Mouse (Mus musculus) lung, embryonic 14.5 days (tissue): ENCODE measurements around the gene Gm47841. TPM values are rescaled to one million over a fixed set of nuclear protein-coding genes. Genes with fewer than 3 reads are reported as not detected.
A peak's percentile ranks its signal among the peaks of the same experiment; 100 is the strongest.

ENCODE experiments used
- ATAC-seq: fragments of 200-750 bp; cut with Nextera tagmentation; 2 replicates; pipeline ENCODE4 v1.8.0; 2017; ENCODE audit warnings: mild to moderate bottlenecking, moderate TSS enrichment, moderate library complexity; ENCODE audit not compliant: insufficient read depth
- DNase-seq: peaks from one replicate; pipeline ENCODE4 v3.0.0-alpha.2; 2015
- H3K27ac ChIP-seq: fragments of 300-500 bp; sonication (generic); 2 replicates; pipeline ENCODE4 v1.5.1; 2014; ENCODE audit warnings: low read depth, mild to moderate bottlenecking, moderate library complexity
- H3K27me3 ChIP-seq: fragments of 300-500 bp; sonication (generic); 2 replicates; pipeline ENCODE4 v1.6.1; 2014; ENCODE audit warnings: low read length, control low read depth; ENCODE audit not compliant: insufficient read depth
- H3K36me3 ChIP-seq: fragments of 300-500 bp; sonication (generic); 2 replicates; pipeline ENCODE4 v1.6.1; 2014; ENCODE audit warnings: control low read depth; ENCODE audit not compliant: insufficient read depth
- H3K4me1 ChIP-seq: fragments of 300-500 bp; sonication (generic); 2 replicates; pipeline ENCODE4 v1.6.1; 2014; ENCODE audit warnings: antibody characterized with exemption, control low read depth; ENCODE audit not compliant: insufficient read depth
- H3K4me2 ChIP-seq: fragments of 300-500 bp; sonication (generic); 2 replicates; pipeline ENCODE4 v1.6.1; 2014; ENCODE audit warnings: mild to moderate bottlenecking
- H3K4me3 ChIP-seq: fragments of 300-500 bp; sonication (generic); 2 replicates; pipeline ENCODE4 v1.5.1; 2014; ENCODE audit warnings: low read depth, low read length
- H3K9ac ChIP-seq: fragments of 300-500 bp; sonication (generic); 2 replicates; pipeline ENCODE4 v1.6.1; 2014
- H3K9me3 ChIP-seq: fragments of 300-500 bp; sonication (generic); 2 replicates; pipeline ENCODE4 v1.6.1; 2016; ENCODE audit warnings: low read depth, low read length, control low read depth
- CTCF ChIP-seq: IDR thresholded peaks from 2 replicates; pipeline ENCODE4 v1.5.1; 2016; ENCODE audit warnings: antibody characterized with exemption, low read depth
- WGBS: fragments of 180-500 bp; shearing (Covaris S2); extraction: QIAGEN DNeasy Blood & Tissue Kit; methylation state at CpG from one replicate; pipeline ENCODE4 v1.1.7; 2014; 5-methylcytosine and 5-hydroxymethylcytosine counted together
- polyA plus RNA-seq: library from polyadenylated mRNA; unstranded; fragments of >200 nt; fragmentation: Nextera tagmentation; extraction: Ambion mirVana; gene quantifications from 2 replicates; pipeline ENCODE4 v1.2.1, GENCODE M21; 2014

Gene Gm47841
- polyA plus RNA-seq, 1 experiment from 2014 or later, result not detected

DNA sequence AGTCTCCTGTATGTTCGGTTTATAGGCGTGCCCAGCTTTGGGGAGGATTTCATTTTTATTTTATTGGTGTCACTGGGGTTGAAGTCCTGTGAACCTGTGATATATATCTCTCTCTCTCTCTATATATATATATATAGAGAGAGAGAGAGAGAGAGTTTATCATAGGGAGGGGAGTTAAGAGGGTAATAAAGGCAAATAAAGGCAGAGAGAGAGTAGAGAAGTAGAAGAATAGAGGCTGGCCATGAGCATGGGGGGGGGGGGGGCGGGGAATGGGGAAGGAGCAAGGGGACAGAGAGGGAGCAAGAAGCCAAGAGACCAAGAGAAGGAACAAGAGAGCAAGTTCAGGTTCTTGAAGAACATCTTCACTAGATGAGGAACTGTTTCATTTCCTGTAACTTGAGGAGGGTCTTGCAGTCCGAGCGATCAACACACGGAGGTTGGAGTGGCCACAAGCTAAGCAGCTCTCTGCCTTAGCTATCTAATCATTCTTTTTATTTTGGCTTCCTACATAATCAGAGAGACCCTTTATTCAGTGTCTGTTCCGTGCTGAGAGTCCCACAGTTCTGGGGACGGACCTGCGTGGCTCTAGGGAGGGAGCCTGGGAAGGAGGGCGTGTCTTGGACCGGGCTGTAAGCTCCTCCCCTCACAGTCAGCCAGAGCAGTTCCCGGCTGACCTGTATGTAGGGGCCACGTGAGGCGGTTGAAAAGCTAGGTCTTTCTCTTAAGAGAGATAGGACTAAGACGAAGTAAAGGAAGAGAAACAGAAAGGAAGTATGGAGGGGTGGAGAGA lies 40.8 kb downstream of the Gm47841 start:
- H3K9ac ChIP-seq, result peak overlapping the region; percentile 13
- peak overlapping the region; percentile 37 for H3K4me3 ChIP-seq
- 0 out of 2 replicates have a peak, but pooled peaks cover 4% of the 10 kb centered on the region for H3K27me3 ChIP-seq
- peak overlapping the region; percentile 60 for H3K4me2 ChIP-seq
- WGBS, result 13% methylated on average over 14 of the region's 15 CpGs
- peak; percentile 75 for DNase-seq
- 0 out of 2 replicates have a peak, but pooled peaks cover 3% of the 10 kb centered on the region for H3K4me1 ChIP-seq
- ATAC-seq, result peak; percentile 92
- H3K27ac ChIP-seq, result no peak overlapping the region
- no peak for TF ChIP-seq CTCF
- no peaks in the 10 kb centered on the region for H3K36me3 ChIP-seq
- H3K9me3 ChIP-seq, result no peaks in the 10 kb centered on the region

- H3K9me3 ChIP-seq, result no peaks in the 10 kb centered on the region
- WGBS, result 81% methylated on average over 8 of the region's 8 CpGs
- DNase-seq (no peak), ATAC-seq (no peak)
- no peak overlapping the region for H3K27ac ChIP-seq
- TF ChIP-seq CTCF, result no peak
- H3K4me1 ChIP-seq, result 0 out of 2 replicates have a peak, but pooled peaks cover 3% of the 10 kb centered on the region
- no peak overlapping the region for H3K9ac ChIP-seq
- no peak overlapping the region for H3K4me3 ChIP-seq
- no peak overlapping the region for H3K4me2 ChIP-seq
- no peaks in the 10 kb centered on the region for H3K36me3 ChIP-seq
- H3K27me3 ChIP-seq, result 0 out of 2 replicates have a peak, but pooled peaks cover 4% of the 10 kb centered on the region
Measured at GRCm38 (mm10) chr15:101005717-101006116, 41.5 kb downstream of the Gm47841 start.

- Histone ChIP-seq H3K4me2 (no peak overlapping the region), H3K36me3 (no peaks in the 10 kb centered on the region), H3K9me3 (no peaks in the 10 kb centered on the region), H3K9ac (no peak overlapping the region), H3K27me3 (0 out of 2 replicates have a peak, but pooled peaks cover 4% of the 10 kb centered on the region), H3K27ac (no peak overlapping the region), H3K4me3 (no peak overlapping the region), H3K4me1 (0 out of 2 replicates have a peak, but pooled peaks cover 3% of the 10 kb centered on the region)
- ATAC-seq (no peak), DNase-seq (no peak)
- 69% methylated on average over 3 of the region's 3 CpGs for WGBS
- TF ChIP-seq CTCF, result no peak
Measured at GRCm38 (mm10) chr15:101004538-101004937, 42.7 kb downstream of the Gm47841 start.

DNA sequence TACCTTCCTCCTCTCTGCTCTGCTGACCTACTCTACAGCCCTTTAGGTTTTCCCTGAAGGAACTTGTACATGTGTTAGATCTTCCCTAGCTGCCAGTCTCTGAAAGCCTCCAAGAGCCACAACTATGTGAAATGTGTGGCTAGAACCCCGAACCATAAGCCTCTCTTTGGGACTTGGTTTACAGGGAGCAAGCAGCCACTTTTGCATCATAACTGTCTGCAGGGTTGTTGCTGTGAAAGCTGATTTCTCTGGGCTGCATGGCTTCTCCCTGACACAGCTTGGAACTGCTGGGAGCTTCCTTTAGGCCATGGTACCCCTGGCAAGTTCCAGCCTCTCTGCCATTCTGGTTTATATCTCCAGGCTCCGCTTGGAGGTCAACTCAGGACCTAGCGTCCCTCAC lies 44.7 kb downstream of the Gm47841 start:
- Histone ChIP-seq H3K9ac (no peak overlapping the region), H3K27me3 (0 out of 2 replicates have a peak, but pooled peaks cover 4% of the 10 kb centered on the region), H3K36me3 (no peaks in the 10 kb centered on the region), H3K27ac (no peak overlapping the region), H3K4me3 (no peak overlapping the region), H3K4me2 (no peak overlapping the region), H3K4me1 (0 out of 2 replicates have a peak, but pooled peaks cover 3% of the 10 kb centered on the region), H3K9me3 (no peaks in the 10 kb centered on the region)
- DNase-seq, result no peak
- ATAC-seq, result no peak
- TF ChIP-seq CTCF, result no peak
- 88% methylated on average over 3 of the region's 3 CpGs for WGBS

- WGBS, result 94% methylated on average over 1 of the region's 1 CpGs
- no peak overlapping the region for H3K27ac ChIP-seq
- H3K4me1 ChIP-seq, result no peaks in the 10 kb centered on the region
- no peak overlapping the region for H3K4me2 ChIP-seq
- no peak overlapping the region for H3K9ac ChIP-seq
- H3K9me3 ChIP-seq, result no peaks in the 10 kb centered on the region
- no peaks in the 10 kb centered on the region for H3K36me3 ChIP-seq
- no peak overlapping the region for H3K4me3 ChIP-seq
- no peaks in the 10 kb centered on the region for H3K27me3 ChIP-seq
- TF ChIP-seq CTCF, result no peak
- DNase-seq (no peak), ATAC-seq (no peak)
Measured at GRCm38 (mm10) chr15:101001685-101002084, 45.5 kb downstream of the Gm47841 start.

- TF ChIP-seq CTCF, result peak; percentile 74
- ATAC-seq, result no peak
- Histone ChIP-seq H3K27ac (no peak overlapping the region), H3K9ac (no peak overlapping the region), H3K4me1 (no peaks in the 10 kb centered on the region), H3K4me3 (no peak overlapping the region), H3K4me2 (no peak overlapping the region), H3K9me3 (no peaks in the 10 kb centered on the region), H3K27me3 (no peaks in the 10 kb centered on the region), H3K36me3 (no peaks in the 10 kb centered on the region)
- DNase-seq, result peak; percentile 80
- WGBS, result 24% methylated on average over 4 of the region's 4 CpGs
Measured at GRCm38 (mm10) chr15:100997090-100997489, 50.1 kb downstream of the Gm47841 start.

Other genes starting within 250 kb of the Gm47841 start
- 1.3 and 2.6 TPM in 2 replicates for gene Scn8a, start 177.5 kb downstream of the Gm47841 start, polyA plus RNA-seq
- gene Fignl2, start 31.2 kb upstream of the Gm47841 start, polyA plus RNA-seq, result 0.26 and 0.34 TPM in 2 replicates
- not detected in 2 replicates for gene Ankrd33, start 68.4 kb upstream of the Gm47841 start, polyA plus RNA-seq
- 34.4 and 39.0 TPM in 2 replicates for gene Acvrl1, start 81.1 kb upstream of the Gm47841 start, polyA plus RNA-seq
- 6.3 and 6.4 TPM in 2 replicates for gene Acvr1b, start 126.7 kb upstream of the Gm47841 start, polyA plus RNA-seq
- gene Grasp, start 176.8 kb upstream of the Gm47841 start, polyA plus RNA-seq, result 7.8 and 10.4 TPM in 2 replicates
- 8.8 TPM in 2 replicates for gene Nr4a1, start 206.9 kb upstream of the Gm47841 start, polyA plus RNA-seq
- 59.1 and 64.7 TPM in 2 replicates for gene Atg101, start 236.9 kb upstream of the Gm47841 start, polyA plus RNA-seq
- gene 6030408B16Rik, start 245.8 kb upstream of the Gm47841 start, polyA plus RNA-seq, result 41.0 and 41.4 TPM in 2 replicates